Mouse (Mus musculus): ENCODE measurements at regions not wholly inside any gene's neighbourhood (a gene's known extent, or its start where the extent isn't known, plus 50 kb on each side); places are given as distances from the start of the nearest gene placed in this dataset.

DNA sequence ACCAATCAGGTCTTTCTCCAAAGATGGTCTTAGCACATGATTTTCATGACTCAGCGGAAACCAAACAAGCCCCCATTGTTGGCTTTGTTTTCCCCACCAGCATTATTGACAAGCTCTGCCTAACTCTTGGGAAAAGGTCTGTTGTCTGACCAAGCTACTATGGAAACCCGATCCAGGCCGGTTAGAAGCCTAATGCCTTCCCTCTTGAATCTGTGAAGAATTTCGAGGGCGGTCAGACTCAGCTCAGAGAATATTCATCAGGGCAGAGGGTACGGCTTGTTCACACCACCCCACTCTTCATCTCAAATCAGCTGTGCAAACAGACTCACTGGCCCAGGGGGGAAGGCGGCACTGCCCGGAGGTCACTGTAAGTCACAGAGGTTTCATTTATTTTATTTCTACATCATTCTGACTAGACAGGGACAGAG is 90.7 kb upstream of the Arhgap5 start:
- TF ChIP-seq CTCF (conservative IDR thresholded peaks at IDR 0.05; ENCODE audit: low read length) (no peak), POU5F1 (IDR thresholded peaks at IDR 0.05; ENCODE audit: borderline replicate concordance, low read length) (no peak)

Measured in E14TG2a.4 (cell line).